Mouse (Mus musculus): ENCODE measurements around the gene Stat3. TPM values are rescaled to one million over a fixed set of nuclear protein-coding genes. Genes with fewer than 3 reads are reported as not detected.

Gene Stat3
- polyA plus RNA-seq, 1 experiment from 2014 or later = 30.8 TPM

- H3K9me3 ChIP-seq = no peaks in the 10 kb centered on the region
- WGBS = 11% methylated on average over 9 of the region's 9 CpGs
- no peak overlapping the region for H3K9ac ChIP-seq
- peaks cover 8% of the 10 kb centered on the region for H3K4me1 ChIP-seq
- peaks cover 9% of the 10 kb centered on the region; the same call in 1 of the 2 replicates for H3K36me3 ChIP-seq (replicated peaks)
- H3K27ac ChIP-seq = no peak overlapping the region
- H3K4me3 ChIP-seq (replicated peaks) = no peak overlapping the region
- H3K4me2 ChIP-seq = no peak overlapping the region; the same call in 1 of the 2 replicates
- peak; percentile 58; the same call in 1 of the 2 replicates for ATAC-seq (ENCODE audit: low FRiP score)
- H3K27me3 ChIP-seq = no peaks in the 10 kb centered on the region
Measured at GRCm38 (mm10) chr11:100893482-100893881, 45.9 kb downstream of the Stat3 start.

- Histone ChIP-seq H3K9me3 (no peaks in the 10 kb centered on the region), H3K27ac (no peak overlapping the region), H3K4me1 (no peaks in the 10 kb centered on the region), H3K4me3 (replicated peaks) (no peak overlapping the region), H3K27me3 (no peaks in the 10 kb centered on the region), H3K9ac (no peak overlapping the region), H3K4me2 (no peak overlapping the region), H3K36me3 (replicated peaks) (peaks cover 6% of the 10 kb centered on the region; the same call in 1 of the 2 replicates)
- 92% methylated on average over 4 of the region's 5 CpGs for WGBS
- ATAC-seq (ENCODE audit: low FRiP score) = no peak
Measured at GRCm38 (mm10) chr11:100892435-100892834, 46.9 kb downstream of the Stat3 start.

GRCm38 (mm10) chr11:100891256-100892123 is 47.9 kb downstream of the Stat3 start:
- H3K4me2 ChIP-seq = no peak overlapping the region
- no peaks in the 10 kb centered on the region for H3K4me1 ChIP-seq
- H3K27me3 ChIP-seq = no peaks in the 10 kb centered on the region
- H3K9ac ChIP-seq = no peak overlapping the region
- H3K36me3 ChIP-seq (replicated peaks) = peaks cover 6% of the 10 kb centered on the region; the same call in 1 of the 2 replicates
- ATAC-seq (ENCODE audit: low FRiP score) = no peak
- H3K27ac ChIP-seq = no peak overlapping the region; the same call in 1 of the 2 replicates
- H3K9me3 ChIP-seq = no peaks in the 10 kb centered on the region
- WGBS = 73% methylated on average over 15 of the region's 15 CpGs
- H3K4me3 ChIP-seq (replicated peaks) = no peak overlapping the region

GRCm38 (mm10) chr11:100890481-100890880 is 48.9 kb downstream of the Stat3 start:
- 85% methylated on average over 6 of the region's 6 CpGs for WGBS
- H3K4me2 ChIP-seq = no peak overlapping the region
- no peak for ATAC-seq (ENCODE audit: low FRiP score)
- no peak overlapping the region for H3K9ac ChIP-seq
- H3K27me3 ChIP-seq = no peaks in the 10 kb centered on the region
- no peaks in the 10 kb centered on the region for H3K4me1 ChIP-seq
- no peaks in the 10 kb centered on the region for H3K9me3 ChIP-seq
- H3K27ac ChIP-seq = no peak overlapping the region
- H3K4me3 ChIP-seq (replicated peaks) = no peak overlapping the region
- peaks cover 6% of the 10 kb centered on the region; the same call in 1 of the 2 replicates for H3K36me3 ChIP-seq (replicated peaks)

- ATAC-seq (ENCODE audit: low FRiP score) = no peak
- Histone ChIP-seq H3K4me2 (no peak overlapping the region), H3K27ac (no peak overlapping the region), H3K9me3 (no peaks in the 10 kb centered on the region), H3K36me3 (replicated peaks) (peaks cover 6% of the 10 kb centered on the region; the same call in 1 of the 2 replicates), H3K9ac (no peak overlapping the region), H3K4me3 (replicated peaks) (no peak overlapping the region), H3K4me1 (no peaks in the 10 kb centered on the region), H3K27me3 (no peaks in the 10 kb centered on the region)
- WGBS = 78% methylated on average over 10 of the region's 10 CpGs
Measured at GRCm38 (mm10) chr11:100888348-100888820, 51.0 kb downstream of the Stat3 start.

GRCm38 (mm10) chr11:100887764-100888163 is 51.6 kb downstream of the Stat3 start:
- H3K9me3 ChIP-seq = no peaks in the 10 kb centered on the region
- 77% methylated on average over 3 of the region's 3 CpGs for WGBS
- no peak overlapping the region for H3K4me2 ChIP-seq
- ATAC-seq (ENCODE audit: low FRiP score) = no peak
- H3K9ac ChIP-seq = no peak overlapping the region
- H3K27ac ChIP-seq = no peak overlapping the region
- no peak overlapping the region for H3K4me3 ChIP-seq (replicated peaks)
- H3K27me3 ChIP-seq = no peaks in the 10 kb centered on the region
- H3K4me1 ChIP-seq = no peaks in the 10 kb centered on the region
- H3K36me3 ChIP-seq (replicated peaks) = peaks cover 6% of the 10 kb centered on the region; the same call in 1 of the 2 replicates

- Histone ChIP-seq H3K9me3 (no peaks in the 10 kb centered on the region), H3K4me3 (replicated peaks) (no peak overlapping the region), H3K27ac (no peak overlapping the region), H3K9ac (no peak overlapping the region), H3K36me3 (replicated peaks) (peaks cover 6% of the 10 kb centered on the region; the same call in 1 of the 2 replicates), H3K4me2 (no peak overlapping the region), H3K27me3 (no peaks in the 10 kb centered on the region), H3K4me1 (no peaks in the 10 kb centered on the region)
- ATAC-seq (ENCODE audit: low FRiP score) = no peak
- WGBS = 86% methylated on average over 4 of the region's 4 CpGs
Measured at GRCm38 (mm10) chr11:100887236-100887635, 52.1 kb downstream of the Stat3 start.

- H3K27me3 ChIP-seq = no peaks in the 10 kb centered on the region
- peaks cover 6% of the 10 kb centered on the region; the same call in 1 of the 2 replicates for H3K36me3 ChIP-seq (replicated peaks)
- H3K4me2 ChIP-seq = no peak overlapping the region
- H3K9me3 ChIP-seq = no peaks in the 10 kb centered on the region
- no peaks in the 10 kb centered on the region for H3K4me1 ChIP-seq
- no peak overlapping the region for H3K27ac ChIP-seq
- 69% methylated on average over 8 of the region's 8 CpGs for WGBS
- ATAC-seq (ENCODE audit: low FRiP score) = no peak
- no peak overlapping the region for H3K9ac ChIP-seq
- H3K4me3 ChIP-seq (replicated peaks) = no peak overlapping the region
Measured at GRCm38 (mm10) chr11:100886188-100886740, 53.1 kb downstream of the Stat3 start.

GRCm38 (mm10) chr11:100885472-100885871 is 53.9 kb downstream of the Stat3 start:
- H3K4me2 ChIP-seq = no peak overlapping the region
- H3K9ac ChIP-seq = no peak overlapping the region
- no peaks in the 10 kb centered on the region for H3K4me1 ChIP-seq
- peaks cover 6% of the 10 kb centered on the region; the same call in 1 of the 2 replicates for H3K36me3 ChIP-seq (replicated peaks)
- H3K27me3 ChIP-seq = no peaks in the 10 kb centered on the region
- no peak overlapping the region for H3K27ac ChIP-seq
- no peak for ATAC-seq (ENCODE audit: low FRiP score)
- H3K4me3 ChIP-seq (replicated peaks) = no peak overlapping the region
- no peaks in the 10 kb centered on the region for H3K9me3 ChIP-seq

GRCm38 (mm10) chr11:100883640-100884039 is 55.7 kb downstream of the Stat3 start:
- H3K9me3 ChIP-seq = no peaks in the 10 kb centered on the region
- no peaks in the 10 kb centered on the region for H3K27me3 ChIP-seq
- H3K4me3 ChIP-seq (replicated peaks) = no peak overlapping the region
- H3K4me1 ChIP-seq = no peaks in the 10 kb centered on the region
- WGBS = 92% methylated on average over 10 of the region's 10 CpGs
- no peak overlapping the region for H3K27ac ChIP-seq
- H3K9ac ChIP-seq = no peak overlapping the region
- H3K36me3 ChIP-seq (replicated peaks) = no peaks in the 10 kb centered on the region; the same call in 1 of the 2 replicates
- H3K4me2 ChIP-seq = no peak overlapping the region
- no peak for ATAC-seq (ENCODE audit: low FRiP score)

GRCm38 (mm10) chr11:100879321-100880078 is 59.8 kb downstream of the Stat3 start:
- ATAC-seq (ENCODE audit: low FRiP score) = no peak

GRCm38 (mm10) chr11:100875761-100876160 is 63.6 kb downstream of the Stat3 start:
- H3K9me3 ChIP-seq = no peaks in the 10 kb centered on the region
- no peak overlapping the region for H3K4me3 ChIP-seq (replicated peaks)
- peaks cover 5% of the 10 kb centered on the region; the same call in 1 of the 2 replicates for H3K27me3 ChIP-seq
- no peak overlapping the region for H3K27ac ChIP-seq
- H3K36me3 ChIP-seq (replicated peaks) = no peaks in the 10 kb centered on the region
- no peaks in the 10 kb centered on the region for H3K4me1 ChIP-seq
- no peak overlapping the region for H3K4me2 ChIP-seq
- ATAC-seq (ENCODE audit: low FRiP score) = no peak
- H3K9ac ChIP-seq = no peak overlapping the region
- 73% methylated on average over 3 of the region's 3 CpGs for WGBS

More at GRCm38 (mm10) chr11:100879321-100880078, 59.8 kb downstream of the Stat3 start:
- WGBS = 79% methylated on average over 15 of the region's 15 CpGs
- no peak overlapping the region for H3K4me2 ChIP-seq
- H3K9me3 ChIP-seq = no peaks in the 10 kb centered on the region
- H3K4me3 ChIP-seq (replicated peaks) = no peak overlapping the region
- no peaks in the 10 kb centered on the region for H3K4me1 ChIP-seq
- H3K36me3 ChIP-seq (replicated peaks) = no peaks in the 10 kb centered on the region
- no peak overlapping the region for H3K27ac ChIP-seq
- no peaks in the 10 kb centered on the region for H3K27me3 ChIP-seq
- H3K9ac ChIP-seq = no peak overlapping the region
